8 mouse cellular contexts compared by ENCODE assay signal in genomic region chr7:19809369-19809768, GRCm38 (mm10). TPM values are rescaled to one million over a fixed set of nuclear protein-coding genes. Genes with fewer than 3 reads are reported as not detected.
DNase-seq lines count a peak whose midpoint lies in the region; ATAC-seq and TF ChIP-seq lines count a peak whose summit lies in the region.
"Had no signal": no experiment of that assay in that cellular context is flagged by ENCODE, and none has a peak within 500 bp of the region (broad histone marks: within the 10 kb centered on the region; RNA-seq: fewer than 3 reads in every experiment).

No protein-coding gene starts in this region.

- intact Hi-C loops in left cerebral cortex, postnatal 36 days (cut with DNase I), result no loop called here

- H3K36me3 ChIP-seq in forebrain, embryonic 11.5 days (ENCODE audit: control insufficient read depth, insufficient read depth, low read length), result no peaks in the 10 kb centered on the region
- no peaks in the 10 kb centered on the region for H3K36me3 ChIP-seq in kidney, adult 2 months (ENCODE audit: control insufficient read depth, insufficient read depth, low read length)
- H3K36me3 ChIP-seq in midbrain, embryonic 15.5 days (replicated peaks), result no peaks in the 10 kb centered on the region

- peak overlapping the region; percentile 20; the same call in 1 of the 2 replicates for H3K9ac ChIP-seq in forebrain, embryonic 11.5 days (ENCODE audit: low read length)
- peak overlapping the region; percentile 40; the same call in 1 of the 2 replicates for H3K9ac ChIP-seq in midbrain, embryonic 15.5 days

- TF ChIP-seq CTCF in kidney, adult 2 months (conservative IDR thresholded peaks at IDR 0.05; ENCODE audit: insufficient read depth, insufficient read length, low read depth, low read length), result no peak

- H3K4me3 ChIP-seq in forebrain, embryonic 11.5 days (ENCODE audit: low read depth, low read length), result peak overlapping the region; percentile 14; the same call in 1 of the 2 replicates
- H3K4me3 ChIP-seq in kidney, adult 2 months (ENCODE audit: insufficient read depth, low read depth, low read length), result peak overlapping the region; percentile 53
- H3K4me3 ChIP-seq in midbrain, embryonic 15.5 days, result peak overlapping the region; percentile 34

- H3K27ac ChIP-seq in forebrain, embryonic 11.5 days (ENCODE audit: low read depth, low read length), result no peak overlapping the region
- peak overlapping the region; percentile 91 for H3K27ac ChIP-seq in kidney, adult 2 months (ENCODE audit: insufficient read depth, low read depth, low read length)
- H3K27ac ChIP-seq in midbrain, embryonic 15.5 days, result no peak overlapping the region

- H3K27me3 ChIP-seq in forebrain, embryonic 11.5 days (ENCODE audit: control insufficient read depth, insufficient read depth, low read length), result peaks cover 36% of the 10 kb centered on the region
- no peaks in the 10 kb centered on the region for H3K27me3 ChIP-seq in kidney, adult 2 months (replicated peaks; ENCODE audit: control insufficient read depth, insufficient read depth, low read length)
- H3K27me3 ChIP-seq in midbrain, embryonic 15.5 days (replicated peaks), result peaks cover 48% of the 10 kb centered on the region

- H3K4me1 ChIP-seq in forebrain, embryonic 11.5 days (replicated peaks; ENCODE audit: control insufficient read depth, insufficient read depth, low read length), result peaks cover 6% of the 10 kb centered on the region; the same call in 1 of the 2 replicates
- no peaks in the 10 kb centered on the region for H3K4me1 ChIP-seq in kidney, adult 2 months (ENCODE audit: control insufficient read depth, insufficient read depth, low read length)
- peaks cover 14% of the 10 kb centered on the region for H3K4me1 ChIP-seq in midbrain, embryonic 15.5 days

- no peaks in the 10 kb centered on the region; the same call in 1 of the 2 replicates for H3K9me3 ChIP-seq in forebrain, embryonic 11.5 days (ENCODE audit: control insufficient read depth, low read length)
- no peaks in the 10 kb centered on the region for H3K9me3 ChIP-seq in midbrain, embryonic 15.5 days

- 5% methylated on average over 27 of the region's 27 CpGs for WGBS in forebrain, embryonic 11.5 days
- 40% methylated on average over 27 of the region's 27 CpGs for WGBS in kidney, adult 2 months
- WGBS in midbrain, embryonic 15.5 days, result 5% methylated on average over 27 of the region's 27 CpGs

- DNase-seq in right cerebral cortex, postnatal 10 days (ENCODE audit: low spot score in 2 of 2), result peak; percentile 48
- no peak for DNase-seq in right cerebral cortex, postnatal 36 days (ENCODE audit: low spot score in 2 of 2)
- DNase-seq in forebrain, embryonic 11.5 days (ENCODE audit: low spot score), result no peak
- peak; percentile 51 for DNase-seq in kidney, adult 2 months
- DNase-seq in thymus, postnatal 4 days, result no peak
- DNase-seq in left cerebral cortex, postnatal 36 days (ENCODE audit: low spot score in 2 of 2), result no peak

- peak overlapping the region; percentile 42 for H3K4me2 ChIP-seq in forebrain, embryonic 11.5 days (ENCODE audit: low read depth, low read length, severe bottlenecking)
- peak overlapping the region; percentile 58 for H3K4me2 ChIP-seq in midbrain, embryonic 15.5 days

- no peak for TF ChIP-seq POLR2A in kidney, adult 2 months (IDR thresholded peaks at IDR 0.05; ENCODE audit: low read depth, low read length)

- no peak for ATAC-seq in forebrain, embryonic 11.5 days (replicated peaks; ENCODE audit: low FRiP score)
- peak; percentile 81 for ATAC-seq in midbrain, embryonic 15.5 days (replicated peaks)

RNA-seq across cellular contexts. Expression of gene Cblc, which starts 12.8 kb away (rescaled TPM):
- 0.28 and 0.84 TPM in 2 replicates for polyA plus RNA-seq in forebrain, embryonic 11.5 days (2014; fragmentation: Nextera tagmentation; extraction: Ambion mirVana)
- polyA plus RNA-seq in kidney, adult 2 months (2012; rRNA removed), result 24.4 and 32.6 TPM in 2 replicates
- 0.40 and 0.57 TPM in 2 replicates for polyA plus RNA-seq in midbrain, embryonic 15.5 days (2015; fragmentation: Nextera tagmentation; extraction: Ambion mirVana)
- total RNA-seq in left cerebral cortex, postnatal 36 days (2021), result not detected

RNA-seq across cellular contexts. Expression of gene Bcl3, which starts 13.2 kb away (rescaled TPM):
- polyA plus RNA-seq in forebrain, embryonic 11.5 days (2014; fragmentation: Nextera tagmentation; extraction: Ambion mirVana), result 0.51 and 1.1 TPM in 2 replicates
- polyA plus RNA-seq in kidney, adult 2 months (2012; rRNA removed), result 10.3 and 14.4 TPM in 2 replicates
- 0.89 and 1.7 TPM in 2 replicates for polyA plus RNA-seq in midbrain, embryonic 15.5 days (2015; fragmentation: Nextera tagmentation; extraction: Ambion mirVana)
- under 1 TPM; 0.27 to 0.32 TPM for total RNA-seq in left cerebral cortex, postnatal 36 days (2021)

RNA-seq across cellular contexts. Expression of gene Bcam, which starts 38.6 kb away (rescaled TPM):
- 17.6 and 21.5 TPM in 2 replicates for polyA plus RNA-seq in forebrain, embryonic 11.5 days (2014; fragmentation: Nextera tagmentation; extraction: Ambion mirVana)
- polyA plus RNA-seq in kidney, adult 2 months (2012; rRNA removed), result 237 and 272 TPM in 2 replicates
- polyA plus RNA-seq in midbrain, embryonic 15.5 days (2015; fragmentation: Nextera tagmentation; extraction: Ambion mirVana), result 12.4 and 13.8 TPM in 2 replicates
- total RNA-seq in left cerebral cortex, postnatal 36 days (2021), result 10 to 100 TPM; 12.2 to 13.1 TPM

RNA-seq across cellular contexts. Expression of gene Gm19345, which starts 42.4 kb away (rescaled TPM):
- polyA plus RNA-seq in forebrain, embryonic 11.5 days (2014; fragmentation: Nextera tagmentation; extraction: Ambion mirVana), result not detected in 2 replicates
- polyA plus RNA-seq in kidney, adult 2 months (2012; rRNA removed), result 0.12 TPM in 1 of 2 replicates, not detected in the other
- 15.2 and 15.4 TPM in 2 replicates for polyA plus RNA-seq in midbrain, embryonic 15.5 days (2015; fragmentation: Nextera tagmentation; extraction: Ambion mirVana)
- total RNA-seq in left cerebral cortex, postnatal 36 days (2021), result 1 to 10 TPM; 1.2 to 2.1 TPM
- total RNA-seq: liver, adult 2 months had no signal

RNA-seq across cellular contexts. Expression of gene Ceacam16, which starts 51.7 kb away (rescaled TPM):
- 0.32 TPM in 1 of 2 replicates, not detected in the other for polyA plus RNA-seq in forebrain, embryonic 11.5 days (2014; fragmentation: Nextera tagmentation; extraction: Ambion mirVana)
- 0.14 and 0.16 TPM in 2 replicates for polyA plus RNA-seq in kidney, adult 2 months (2012; rRNA removed)
- 1.1 and 1.2 TPM in 2 replicates for polyA plus RNA-seq in midbrain, embryonic 15.5 days (2015; fragmentation: Nextera tagmentation; extraction: Ambion mirVana)
- total RNA-seq in left cerebral cortex, postnatal 36 days (2021), result not detected

Comparison
In these comparisons a context has a peak if more than half of its experiments do, and no peak if none do; other contexts are left out.
1. DNase-seq: peak in right cerebral cortex, postnatal 10 days (2 of 2) and kidney, adult 2 months (single experiment); none in right cerebral cortex, postnatal 36 days (0 of 2), forebrain, embryonic 11.5 days (single experiment), thymus, postnatal 4 days (single experiment) and left cerebral cortex, postnatal 36 days (0 of 2).
2. RNA of gene Cblc, which starts 12.8 kb away (polyA plus RNA-seq): 24.4 to 32.6 TPM in kidney, adult 2 months; 0.40 to 0.57 TPM in midbrain, embryonic 15.5 days and 0.28 to 0.84 TPM in forebrain, embryonic 11.5 days; every median in the first group is over 10 times any median in the second.
3. RNA of gene Bcam, which starts 38.6 kb away (polyA plus RNA-seq): 237 to 272 TPM in kidney, adult 2 months; 17.6 to 21.5 TPM in forebrain, embryonic 11.5 days and 12.4 to 13.8 TPM in midbrain, embryonic 15.5 days; every median in the first group is over 10 times any median in the second.
4. Peak in every context shown above with its lines, with median percentiles within 50 percentile points of each other: H3K4me3 ChIP-seq.